Mouse (Mus musculus) lung, adult 18-20 months (tissue): ENCODE data around the gene Wnt5b.

ENCODE experiments used
- DNase-seq, 2 experiments: peaks; one replicate each; pipeline ENCODE4 v3.0.0; 2022; ENCODE audit warnings: mixed read lengths in 2 of 2

Gene Wnt5b

GRCm38 (mm10) chr6:119543803-119544517, at the start of gene Wnt5b:
TSS of gene Wnt5b (minus strand) at chr6:119544347.
- no peak for DNase-seq

DNA sequence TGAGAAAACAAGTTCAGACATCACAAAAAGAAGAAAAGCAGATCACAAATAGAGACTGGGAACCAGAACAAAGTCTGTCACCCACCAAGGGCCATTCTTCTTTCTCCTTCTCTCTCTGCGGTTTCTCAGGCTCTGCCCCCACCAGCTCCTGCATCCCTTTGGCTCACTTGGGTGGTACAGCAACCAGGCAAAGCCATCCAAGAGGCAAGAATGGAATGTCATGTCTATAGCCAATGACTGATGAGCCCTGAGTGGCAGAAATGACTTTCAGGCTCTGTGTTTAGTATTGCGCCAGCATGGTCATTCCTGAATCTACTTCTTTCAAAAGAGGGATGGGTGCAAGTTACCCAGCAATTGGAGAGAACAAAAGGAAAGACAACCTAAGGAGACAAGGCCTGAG, 46.7 kb upstream of the Wnt5b start:
- DNase-seq, result no peak

- DNase-seq, result no peak
These were observed 43.8 kb upstream of the Wnt5b start for GRCm38 (mm10) chr6:119587897-119588296.

- DNase-seq, result no peak
These were observed 43.3 kb upstream of the Wnt5b start for GRCm38 (mm10) chr6:119587454-119587853.

DNA sequence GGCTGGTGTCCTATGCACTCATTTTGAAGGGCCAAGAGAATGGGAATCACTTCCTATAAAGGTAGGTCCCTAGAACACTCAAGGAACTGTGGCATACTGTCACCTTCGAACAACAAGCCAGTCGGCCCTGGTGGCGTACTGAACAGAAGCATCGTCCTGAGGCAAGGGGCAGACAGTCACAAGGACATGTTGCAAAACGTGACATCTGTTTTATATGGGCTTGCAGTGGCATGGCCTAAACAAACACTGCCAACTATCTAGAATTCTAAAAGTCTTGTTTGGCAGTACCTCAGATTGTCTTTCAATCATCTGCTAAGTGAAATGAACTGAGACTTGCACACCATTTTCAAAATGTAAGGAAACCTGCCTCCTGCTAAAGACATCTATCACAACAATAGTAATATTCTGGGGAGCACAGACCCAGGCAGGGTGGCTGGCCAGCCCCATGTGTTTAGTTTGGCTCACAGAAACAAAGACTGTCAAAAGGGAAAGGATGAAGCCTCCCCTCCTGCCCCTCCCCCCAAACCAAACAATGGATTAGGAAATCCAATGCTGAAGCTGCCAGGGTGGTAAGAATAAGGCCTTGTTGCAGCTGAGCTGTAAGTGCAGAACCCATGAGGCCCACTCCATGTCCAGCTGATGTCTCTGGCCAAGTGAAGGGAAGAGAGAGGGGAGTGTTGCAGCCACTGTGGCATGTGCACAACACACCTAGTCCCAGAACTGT, 41.7 kb upstream of the Wnt5b start:
- peak; percentile 40 to 62 for DNase-seq

DNA sequence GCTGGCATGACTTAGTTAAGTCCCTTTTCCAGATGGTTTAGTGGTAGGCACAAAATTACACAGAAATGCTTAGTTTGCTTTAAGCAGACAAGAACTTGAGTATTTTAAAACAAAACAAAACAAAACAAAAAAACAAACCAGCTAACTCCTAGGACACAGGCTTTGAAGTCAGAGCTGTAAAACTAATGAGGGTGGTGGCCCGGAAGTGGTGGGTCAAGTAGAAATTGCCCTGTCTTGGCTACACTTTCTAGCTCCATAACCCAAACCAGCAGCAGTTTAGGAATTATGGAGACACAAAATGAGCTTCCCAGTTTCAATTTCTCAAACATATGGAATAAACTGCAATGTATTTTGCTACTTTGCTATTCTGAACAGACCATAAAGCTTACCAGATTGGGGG, 39.9 kb upstream of the Wnt5b start:
- DNase-seq, result no peak

DNA sequence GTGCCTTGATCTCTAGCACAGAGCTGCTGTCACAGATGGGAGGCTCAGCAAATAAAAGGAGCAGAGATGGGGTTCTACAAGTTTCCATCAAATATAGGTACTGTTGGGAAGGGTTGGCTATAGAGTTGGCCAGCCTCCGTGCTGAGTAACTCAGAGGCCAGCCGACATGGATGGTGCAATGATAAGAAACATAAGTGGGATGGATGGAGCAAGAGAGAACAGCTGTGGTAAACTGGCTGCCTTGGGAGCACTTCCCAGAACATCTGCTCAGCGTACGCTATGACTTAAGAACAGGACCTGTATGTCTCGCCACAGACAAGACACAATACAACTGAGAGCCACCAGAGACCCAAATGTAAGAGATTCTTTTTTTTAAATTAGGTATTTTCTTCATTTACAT, 39.0 kb upstream of the Wnt5b start:
- no peak for DNase-seq

- DNase-seq, result no peak
These were observed 32.6 kb upstream of the Wnt5b start for GRCm38 (mm10) chr6:119576706-119577105.

DNA sequence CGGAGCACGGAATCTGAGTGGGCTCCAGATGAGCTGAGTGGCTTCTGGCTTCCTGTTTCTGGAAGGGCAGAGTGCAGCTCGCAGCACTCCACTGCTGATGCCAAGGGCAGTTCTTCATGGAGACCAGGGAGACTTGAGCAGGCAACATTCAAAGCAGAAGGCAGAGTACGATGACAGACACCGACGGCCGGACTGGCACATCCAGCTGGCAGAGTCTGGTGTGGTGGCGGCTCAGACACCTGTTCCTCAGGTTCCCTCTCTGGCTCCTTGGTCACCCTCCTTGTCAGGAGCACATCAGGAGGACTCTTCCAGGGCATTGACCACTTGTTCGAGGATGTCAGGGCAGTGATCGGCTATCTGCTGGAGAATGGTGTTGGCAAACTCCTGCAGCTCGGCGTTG, 31.2 kb upstream of the Wnt5b start:
- no peak for DNase-seq

DNA sequence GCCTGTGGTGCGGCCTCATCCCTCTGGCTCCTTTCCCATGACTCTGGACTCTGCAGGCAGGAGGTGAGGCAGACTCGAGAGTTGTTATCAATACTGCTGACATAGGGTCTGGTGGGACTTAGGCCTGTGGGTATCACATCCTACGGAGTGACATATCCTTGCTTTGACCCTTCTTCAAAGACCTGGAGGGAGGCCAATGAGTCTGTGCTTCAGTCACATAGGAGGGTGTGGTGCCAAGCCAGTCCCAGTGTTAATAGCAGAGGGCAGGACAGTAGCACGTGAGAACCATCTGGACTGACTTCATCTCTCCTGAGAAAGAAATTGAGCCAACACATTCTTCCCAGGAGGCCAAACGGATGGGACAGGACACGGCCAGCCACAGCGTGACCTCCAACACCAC, 28.1 kb upstream of the Wnt5b start:
- peak in 1 of 2 experiments; percentile 7 for DNase-seq

DNA sequence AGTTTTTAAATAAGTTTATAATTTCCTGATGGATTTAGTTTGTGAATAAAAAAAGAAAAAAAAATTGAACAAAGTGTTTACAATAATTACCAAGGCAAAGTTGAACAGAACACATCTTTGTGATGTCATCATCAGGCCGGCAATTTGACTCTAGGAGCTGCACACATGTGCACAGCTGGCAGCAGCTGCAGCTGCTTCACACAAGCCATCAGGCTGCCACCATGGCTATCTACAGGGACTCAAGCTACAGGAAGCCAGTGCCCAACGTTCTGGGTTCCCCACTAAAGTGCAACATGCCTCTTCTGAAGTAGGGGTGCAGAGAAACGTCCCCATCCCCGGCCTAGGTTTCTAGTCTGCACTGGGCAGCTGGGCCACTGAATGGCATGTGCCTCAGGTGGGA, 26.6 kb upstream of the Wnt5b start:
- peak in 1 of 2 experiments; percentile 18 for DNase-seq

GRCm38 (mm10) chr6:119568339-119568738, 24.2 kb upstream of the Wnt5b start:
- DNase-seq, result no peak

- no peak for DNase-seq
These were observed 21.6 kb upstream of the Wnt5b start for GRCm38 (mm10) chr6:119565451-119566379.

GRCm38 (mm10) chr6:119562558-119562957, 18.4 kb upstream of the Wnt5b start:
- no peak for DNase-seq

GRCm38 (mm10) chr6:119558855-119559254, 14.7 kb upstream of the Wnt5b start:
- peak in 1 of 2 experiments; percentile 19 for DNase-seq

- no peak for DNase-seq
These were observed 10.3 kb upstream of the Wnt5b start for GRCm38 (mm10) chr6:119554439-119554838.

GRCm38 (mm10) chr6:119544518-119544864, 344 bp upstream of the Wnt5b start:
- no peak for DNase-seq

DNA sequence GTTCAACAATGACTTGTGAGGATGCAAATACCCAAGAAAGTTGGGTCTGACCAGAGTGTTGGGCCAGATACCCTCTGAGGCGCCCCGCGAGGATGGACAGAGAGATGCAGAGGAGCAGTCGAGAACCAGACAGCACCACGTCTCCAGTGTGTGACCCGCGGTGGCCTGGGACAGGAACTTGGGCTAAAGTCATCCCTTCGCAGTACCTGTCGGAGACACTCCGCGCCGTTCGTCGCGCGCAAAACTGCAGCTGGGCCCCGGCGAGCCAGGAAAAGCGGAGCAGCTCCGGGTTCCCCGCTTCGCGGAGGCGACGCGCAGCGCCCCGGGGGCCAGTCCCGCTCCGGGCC, 718 bp downstream of the Wnt5b start:
- peak in 1 of 2 experiments; percentile 5 for DNase-seq

DNA sequence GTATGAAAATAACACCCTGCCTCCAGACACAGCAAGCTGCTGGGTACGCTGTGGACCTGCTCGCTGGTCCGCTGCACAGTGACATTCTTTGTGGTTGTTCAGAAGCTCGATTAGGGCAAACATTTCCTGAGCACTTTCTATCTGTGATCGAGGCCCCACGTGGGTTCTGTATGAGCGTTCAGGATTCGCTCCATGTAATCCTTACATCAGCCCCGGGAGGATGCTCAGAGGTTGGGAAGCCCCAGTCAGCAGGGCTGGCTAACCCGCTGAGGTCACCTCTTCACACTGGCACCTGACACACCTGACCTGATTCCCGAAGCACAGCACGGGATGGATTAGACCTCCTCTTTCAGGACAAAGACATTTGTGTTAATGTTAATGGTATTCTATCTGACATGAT, 8.3 kb downstream of the Wnt5b start:
- no peak for DNase-seq

DNA sequence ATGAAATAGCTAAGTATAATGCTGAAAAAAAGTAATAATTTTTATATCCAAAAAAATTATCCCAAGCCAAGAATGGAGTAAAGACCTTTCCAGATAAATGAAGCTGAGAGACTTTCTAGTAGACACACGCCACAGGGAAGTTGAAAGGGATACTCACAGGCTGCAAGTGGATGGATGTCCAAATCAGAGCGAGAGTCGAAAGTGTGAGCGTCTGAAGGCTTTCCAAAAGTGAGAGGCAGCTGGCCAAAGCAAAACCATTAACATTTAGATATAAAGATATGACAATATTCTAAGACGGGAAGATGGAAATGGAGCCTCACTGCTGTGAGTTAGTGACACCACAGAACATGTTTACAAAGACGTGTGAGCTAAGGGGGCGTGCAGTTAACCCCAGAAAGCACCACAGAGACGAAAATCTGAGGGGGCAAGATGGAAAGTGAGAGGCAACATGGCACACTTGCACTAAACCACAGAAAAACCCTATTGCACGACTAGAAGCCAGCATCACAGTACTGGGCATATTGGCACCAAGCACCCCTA, 10.9 kb downstream of the Wnt5b start:
- no peak for DNase-seq

- DNase-seq, result no peak
These were observed 14.5 kb downstream of the Wnt5b start for GRCm38 (mm10) chr6:119529659-119530058.

GRCm38 (mm10) chr6:119526498-119526897, 17.6 kb downstream of the Wnt5b start:
- DNase-seq, result no peak

GRCm38 (mm10) chr6:119521931-119522391, 22.2 kb downstream of the Wnt5b start:
- DNase-seq, result no peak
